Mouse (Mus musculus): ENCODE results near the gene Tmem217. TPM values are rescaled to one million over a fixed set of nuclear protein-coding genes. Genes with fewer than 3 reads are reported as not detected.

The Tmem217 gene
- polyA plus RNA-seq, 1 experiment, result 396 TPM

DNA sequence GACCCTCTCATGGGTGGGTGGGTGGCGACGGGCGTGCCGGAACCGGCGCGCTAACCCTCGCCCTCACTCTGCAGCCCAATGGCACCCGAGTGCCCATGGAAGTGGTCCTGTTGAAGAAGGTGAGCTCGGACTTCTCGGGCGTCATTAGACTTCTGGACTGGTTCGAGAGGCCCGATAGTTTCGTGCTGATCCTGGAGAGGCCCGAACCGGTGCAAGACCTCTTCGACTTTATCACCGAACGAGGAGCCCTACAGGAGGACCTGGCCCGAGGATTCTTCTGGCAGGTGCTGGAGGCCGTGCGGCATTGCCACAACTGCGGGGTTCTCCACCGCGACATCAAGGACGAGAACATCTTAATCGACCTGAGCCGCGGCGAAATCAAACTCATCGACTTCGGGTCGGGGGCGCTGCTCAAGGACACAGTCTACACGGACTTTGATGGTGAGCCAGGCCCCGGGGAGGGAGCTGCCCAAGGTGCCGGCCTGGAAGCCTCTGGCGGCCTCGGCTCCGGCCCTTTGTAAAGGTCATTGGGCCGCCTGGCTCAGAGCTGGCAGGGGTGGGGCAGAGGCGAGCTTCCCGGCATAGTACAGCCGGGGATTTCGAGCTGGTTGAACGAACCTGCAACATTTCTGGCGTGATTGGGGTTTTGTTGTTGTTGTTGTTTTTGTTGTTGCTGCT lies 60.5 kb downstream of the Tmem217 start:
- H3K4me3 ChIP-seq (ENCODE audit: control insufficient read depth, low read depth, low read length), result peak overlapping the region; percentile 85
- no peaks in the 10 kb centered on the region for H3K36me3 ChIP-seq (ENCODE audit: control insufficient read depth, insufficient read depth, low read length)
- H3K4me1 ChIP-seq (ENCODE audit: control insufficient read depth, insufficient read depth, low read length), result peaks cover 25% of the 10 kb centered on the region
- H3K27ac ChIP-seq (ENCODE audit: control insufficient read depth, insufficient read depth, low read depth, low read length), result peak overlapping the region; percentile 59
- no peaks in the 10 kb centered on the region for H3K27me3 ChIP-seq (ENCODE audit: control insufficient read depth, insufficient read depth, low read length)
- no peak for TF ChIP-seq CTCF (IDR thresholded peaks at IDR 0.05; ENCODE audit: control insufficient read depth, insufficient read depth, insufficient replicate concordance, low read depth, low read length)
- no peak for TF ChIP-seq POLR2A (IDR thresholded peaks at IDR 0.05; ENCODE audit: control insufficient read depth, low read depth, low read length)

DNA sequence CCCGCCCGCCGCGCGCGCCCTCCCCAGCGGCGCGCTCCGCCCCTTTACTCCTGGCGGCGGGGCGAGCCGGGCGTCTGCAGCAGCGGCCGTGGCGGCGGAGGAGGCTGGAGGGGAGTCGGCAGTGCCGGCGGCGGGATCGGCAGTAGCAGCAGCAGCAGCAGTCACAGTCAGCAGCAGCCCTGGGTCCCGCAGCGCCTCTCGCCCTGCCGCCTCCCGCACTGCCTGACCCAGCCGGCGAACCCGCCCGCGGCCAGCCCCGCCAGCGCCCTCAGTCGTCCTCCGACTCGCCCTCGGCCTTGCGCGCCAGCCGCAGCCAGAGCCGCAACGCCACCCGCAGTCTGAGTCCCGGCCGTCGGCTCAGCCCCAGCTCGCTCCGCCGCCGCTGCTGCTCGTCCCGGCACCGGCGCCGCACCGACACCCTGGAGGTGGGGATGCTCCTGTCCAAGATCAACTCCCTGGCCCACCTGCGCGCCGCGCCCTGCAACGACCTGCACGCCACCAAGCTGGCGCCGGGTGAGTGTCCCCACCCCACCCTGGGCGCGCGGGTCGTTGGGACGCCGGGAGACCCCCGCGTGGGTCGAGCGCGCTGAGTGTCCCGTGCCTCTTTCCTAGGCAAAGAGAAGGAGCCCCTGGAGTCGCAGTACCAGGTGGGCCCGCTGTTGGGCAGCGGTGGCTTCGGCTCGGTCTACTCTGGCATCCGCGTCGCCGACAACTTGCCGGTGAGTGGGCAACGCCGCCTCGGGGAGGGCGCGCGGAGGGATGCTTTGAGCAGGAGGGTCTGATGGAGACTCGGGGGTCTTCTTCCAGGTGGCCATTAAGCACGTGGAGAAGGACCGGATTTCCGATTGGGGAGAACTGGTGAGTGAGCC lies 61.2 kb downstream of the Tmem217 start, which contains the start of gene Pim1:
Gene Pim1 (plus strand): TSS at position 41 of the 869 bp plus-strand sequence.
- peaks cover 25% of the 10 kb centered on the region for H3K4me1 ChIP-seq (ENCODE audit: control insufficient read depth, insufficient read depth, low read length)
- peak within 1 kb of the TSS; percentile 90 for H3K27ac ChIP-seq (ENCODE audit: control insufficient read depth, insufficient read depth, low read depth, low read length)
- no peaks in the 10 kb centered on the region for H3K36me3 ChIP-seq (ENCODE audit: control insufficient read depth, insufficient read depth, low read length)
- peak within 1 kb of the TSS; percentile 90 for H3K4me3 ChIP-seq (ENCODE audit: control insufficient read depth, low read depth, low read length)
- peak; percentile 11; the same call in 1 of the 2 replicates for TF ChIP-seq POLR2A (IDR thresholded peaks at IDR 0.05; ENCODE audit: control insufficient read depth, low read depth, low read length)
- TF ChIP-seq CTCF (IDR thresholded peaks at IDR 0.05; ENCODE audit: control insufficient read depth, insufficient read depth, insufficient replicate concordance, low read depth, low read length), result no peak; the same call in 1 of the 2 replicates
- H3K27me3 ChIP-seq (ENCODE audit: control insufficient read depth, insufficient read depth, low read length), result no peaks in the 10 kb centered on the region

DNA sequence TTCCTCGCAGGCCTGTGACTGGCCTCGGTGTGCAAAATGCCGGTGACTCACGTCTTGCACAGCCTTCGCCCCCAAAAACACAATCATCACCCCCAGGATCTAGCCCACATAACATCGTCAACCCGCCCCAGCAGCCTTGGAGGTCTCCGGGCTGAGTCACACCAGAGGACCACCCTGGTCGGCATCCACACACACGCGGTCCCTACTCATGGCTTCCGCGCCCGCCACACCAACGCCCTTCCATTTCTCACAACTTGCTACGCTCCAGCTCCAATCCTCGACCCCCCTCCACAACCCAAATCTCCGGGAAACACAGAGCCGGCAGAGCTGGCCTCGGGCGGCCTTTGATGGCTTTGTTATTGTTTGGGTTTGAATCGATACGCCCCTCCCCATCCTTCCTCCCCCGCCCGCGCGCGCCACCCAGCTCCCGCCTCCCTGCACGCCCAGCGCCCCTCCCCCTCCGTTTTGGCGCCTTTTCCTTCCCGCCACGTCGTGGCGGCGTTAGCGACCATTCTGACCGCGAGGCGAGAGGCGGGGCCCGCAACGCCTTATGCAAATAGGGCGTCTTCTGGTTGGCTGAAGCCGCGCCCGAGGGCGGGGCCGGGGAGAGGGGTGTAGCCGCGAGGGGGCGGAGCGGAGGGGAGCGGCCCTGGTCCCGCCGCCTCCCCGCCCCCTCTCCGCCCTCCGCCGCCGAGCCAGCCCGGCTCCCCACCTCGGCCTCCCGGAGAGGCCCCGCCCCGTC lies 62.0 kb downstream of the Tmem217 start:
- Histone ChIP-seq H3K4me1 (ENCODE audit: control insufficient read depth, insufficient read depth, low read length) (peaks cover 25% of the 10 kb centered on the region), H3K27ac (ENCODE audit: control insufficient read depth, insufficient read depth, low read depth, low read length) (peak overlapping the region; percentile 90), H3K36me3 (ENCODE audit: control insufficient read depth, insufficient read depth, low read length) (no peaks in the 10 kb centered on the region), H3K27me3 (ENCODE audit: control insufficient read depth, insufficient read depth, low read length) (no peaks in the 10 kb centered on the region), H3K4me3 (ENCODE audit: control insufficient read depth, low read depth, low read length) (peak overlapping the region; percentile 90)
- TF ChIP-seq POLR2A (IDR thresholded peaks at IDR 0.05; ENCODE audit: control insufficient read depth, low read depth, low read length), result peak; percentile 34; the same call in 1 of the 2 replicates
- TF ChIP-seq CTCF (IDR thresholded peaks at IDR 0.05; ENCODE audit: control insufficient read depth, insufficient read depth, insufficient replicate concordance, low read depth, low read length), result no peak

- no peak for TF ChIP-seq POLR2A (IDR thresholded peaks at IDR 0.05; ENCODE audit: control insufficient read depth, low read depth, low read length)
- no peak for TF ChIP-seq CTCF (IDR thresholded peaks at IDR 0.05; ENCODE audit: control insufficient read depth, insufficient read depth, insufficient replicate concordance, low read depth, low read length)
- Histone ChIP-seq H3K36me3 (ENCODE audit: control insufficient read depth, insufficient read depth, low read length) (no peaks in the 10 kb centered on the region), H3K27me3 (ENCODE audit: control insufficient read depth, insufficient read depth, low read length) (no peaks in the 10 kb centered on the region), H3K4me3 (ENCODE audit: control insufficient read depth, low read depth, low read length) (peak overlapping the region; percentile 90), H3K27ac (ENCODE audit: control insufficient read depth, insufficient read depth, low read depth, low read length) (peak overlapping the region; percentile 90), H3K4me1 (ENCODE audit: control insufficient read depth, insufficient read depth, low read length) (peaks cover 25% of the 10 kb centered on the region)
Measured at GRCm38 (mm10) chr17:29488978-29489970, 62.9 kb downstream of the Tmem217 start.

DNA sequence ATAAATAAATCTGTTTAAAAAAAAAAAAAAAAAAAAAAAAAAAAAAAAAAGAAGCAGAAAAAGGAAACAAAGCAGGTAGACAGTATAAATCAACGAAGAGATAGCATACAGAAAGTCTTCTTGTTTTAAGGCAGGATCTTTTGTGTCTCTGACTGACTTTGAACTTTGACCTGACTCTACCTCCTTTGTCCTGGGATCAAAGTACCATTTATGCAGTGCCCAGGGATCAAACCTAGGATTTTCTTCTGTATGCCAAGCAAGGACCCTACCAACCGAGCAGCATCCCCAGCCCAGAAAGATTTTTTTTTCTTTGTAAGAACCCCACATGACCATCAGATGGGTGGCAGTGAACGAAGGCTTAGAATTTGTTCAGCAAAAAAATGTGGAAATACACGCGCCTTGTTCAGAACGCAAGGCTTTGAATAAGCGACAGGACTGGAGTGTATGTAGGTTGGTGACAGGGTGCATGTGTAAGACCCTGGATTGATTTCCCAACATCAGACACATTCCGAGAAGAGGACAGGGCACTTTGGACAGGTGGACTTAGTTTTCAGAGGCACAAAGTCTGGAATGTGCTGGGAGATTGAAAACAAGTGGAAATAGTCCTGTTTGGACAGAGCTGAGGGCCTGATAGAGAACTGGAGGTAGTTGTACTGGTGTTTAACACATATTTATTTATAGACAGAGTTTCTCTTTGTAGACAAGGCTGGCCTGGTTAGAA lies 63.8 kb downstream of the Tmem217 start:
- no peak for TF ChIP-seq CTCF (IDR thresholded peaks at IDR 0.05; ENCODE audit: control insufficient read depth, insufficient read depth, insufficient replicate concordance, low read depth, low read length)
- no peak for TF ChIP-seq POLR2A (IDR thresholded peaks at IDR 0.05; ENCODE audit: control insufficient read depth, low read depth, low read length)
- H3K4me3 ChIP-seq (ENCODE audit: control insufficient read depth, low read depth, low read length), result peak overlapping the region; percentile 90
- no peaks in the 10 kb centered on the region for H3K36me3 ChIP-seq (ENCODE audit: control insufficient read depth, insufficient read depth, low read length)
- peaks cover 25% of the 10 kb centered on the region for H3K4me1 ChIP-seq (ENCODE audit: control insufficient read depth, insufficient read depth, low read length)
- H3K27me3 ChIP-seq (ENCODE audit: control insufficient read depth, insufficient read depth, low read length), result no peaks in the 10 kb centered on the region
- peak overlapping the region; percentile 53; the same call in 1 of the 2 replicates for H3K27ac ChIP-seq (ENCODE audit: control insufficient read depth, insufficient read depth, low read depth, low read length)

All from testis, adult 2 months (tissue).